Mouse (Mus musculus): ENCODE results near the gene Icam1.
"Not testable (repeated sequence)": the region's sequence is repeated elsewhere in the genome, so short reads cannot be mapped to it uniquely, and the experiment has no call there.

DNA sequence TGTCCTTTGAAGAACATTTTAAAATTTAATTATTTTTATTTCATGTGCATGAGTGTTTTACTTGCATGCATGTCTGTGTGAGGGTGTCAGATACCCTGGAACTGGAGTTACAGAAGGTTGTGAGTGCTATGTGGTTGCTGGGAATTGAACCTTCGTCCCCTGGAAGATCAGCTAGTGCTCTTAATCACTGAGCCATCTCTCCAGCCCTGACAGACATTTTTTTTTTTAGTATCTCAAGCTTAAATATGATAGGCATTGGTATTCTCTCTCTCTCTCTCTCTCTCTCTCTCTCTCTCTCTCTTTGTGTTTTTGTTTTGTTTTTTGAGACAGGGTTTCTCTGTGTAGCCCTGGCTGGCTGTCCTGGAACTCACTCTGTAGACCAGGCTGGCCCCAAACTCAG, 29.0 kb downstream of the Icam1 start:
- TF ChIP-seq CTCF (IDR thresholded peaks at IDR 0.05; ENCODE audit: low read depth); EP300 (optimal IDR thresholded peaks at IDR 0.05): not testable (repeated sequence)

Data from stomach, postnatal 0 days (tissue).